Mouse (Mus musculus) olfactory bulb, adult 2 months (tissue): Measurements from ENCODE around the gene Parp8.

Experiments
- CTCF ChIP-seq: fragments of 200-500 bp; IDR thresholded peaks from 2 replicates; pipeline ENCODE4 v1.5.1; 2012; ENCODE audit warnings: low read depth, mild to moderate bottlenecking, low read length, moderate library complexity; ENCODE audit not compliant: insufficient read depth
- POLR2A ChIP-seq: fragments of 200-500 bp; IDR thresholded peaks from 2 replicates; pipeline ENCODE4 v1.6.1; 2012; ENCODE audit warnings: mild to moderate bottlenecking, low read depth, low read length, moderate library complexity; ENCODE audit not compliant: insufficient read depth

- TF ChIP-seq CTCF (no peak), POLR2A (no peak)
Measured at GRCm38 (mm10) chr13:117013516-117013915, 11.8 kb downstream of the Parp8 start.
